Mouse (Mus musculus) lung, embryonic 16.5 days (tissue): ENCODE measurements around the gene Rps25. TPM values are rescaled to one million over a fixed set of nuclear protein-coding genes. Genes with fewer than 3 reads are reported as not detected.

Experiments
- microRNA-seq: library from miRNA; unstranded; fragments of <30 nt; microRNA quantifications from one replicate; pipeline ENCODE4, GENCODE M21; 2016
- polyA plus RNA-seq: library from polyadenylated mRNA; unstranded; fragments of >200 nt; fragmentation: Nextera tagmentation; extraction: Ambion mirVana; gene quantifications from 2 replicates; pipeline ENCODE4 v1.2.1, GENCODE M21; 2015

Rps25 gene
- polyA plus RNA-seq, 1 experiment from 2014 or later: 1,846 TPM

Small RNA genes within 50 kb of the gene (microRNA-seq; reads per million reads assigned to microRNA genes)
- gene Mir7085: not detected

Other genes starting within 250 kb of the Rps25 start
- gene Cbl, start 173.1 kb upstream of the Rps25 start, polyA plus RNA-seq: 15.3 and 15.5 TPM in 2 replicates
- 7.3 and 14.3 TPM in 2 replicates for gene Ccdc153, start 166.5 kb upstream of the Rps25 start, polyA plus RNA-seq
- 0.11 TPM in 1 of 2 replicates, not detected in the other for gene Pdzd3, start 155.7 kb upstream of the Rps25 start, polyA plus RNA-seq
- gene Nlrx1, start 138.5 kb upstream of the Rps25 start, polyA plus RNA-seq: 9.5 and 10.4 TPM in 2 replicates
- gene Abcg4, start 118.5 kb upstream of the Rps25 start, polyA plus RNA-seq: 1.4 and 2.1 TPM in 2 replicates
- gene Hinfp, start 101.5 kb upstream of the Rps25 start, polyA plus RNA-seq: 24.3 and 25.1 TPM in 2 replicates
- gene C2cd2l, start 86.9 kb upstream of the Rps25 start, polyA plus RNA-seq: 6.8 and 7.4 TPM in 2 replicates
- gene Dpagt1, start 81.1 kb upstream of the Rps25 start, polyA plus RNA-seq: 38.0 and 42.3 TPM in 2 replicates
- 318 and 395 TPM in 2 replicates for gene H2afx, start 72.4 kb upstream of the Rps25 start, polyA plus RNA-seq
- 110 and 117 TPM in 2 replicates for gene Hmbs, start 62.9 kb upstream of the Rps25 start, polyA plus RNA-seq
- gene Vps11, start 45.5 kb upstream of the Rps25 start, polyA plus RNA-seq: 31.4 and 32.8 TPM in 2 replicates
- gene Hyou1, start 27.6 kb upstream of the Rps25 start, polyA plus RNA-seq: 38.2 and 42.0 TPM in 2 replicates
- gene Slc37a4, start 10.3 kb upstream of the Rps25 start, polyA plus RNA-seq: 19.9 and 21.9 TPM in 2 replicates
- 131 and 135 TPM in 2 replicates for gene Trappc4, start 461 bp downstream of the Rps25 start, polyA plus RNA-seq
- gene Ccdc84, start 11.4 kb downstream of the Rps25 start, polyA plus RNA-seq: 32.5 TPM in 2 replicates
- gene Foxr1, start 34.0 kb downstream of the Rps25 start, polyA plus RNA-seq: not detected in 2 replicates
- 1.8 and 2.0 TPM in 2 replicates for gene Upk2, start 47.8 kb downstream of the Rps25 start, polyA plus RNA-seq
- gene Bcl9l, start 75.7 kb downstream of the Rps25 start, polyA plus RNA-seq: 14.1 and 16.1 TPM in 2 replicates
- 0.08 and 0.29 TPM in 2 replicates for gene Cxcr5, start 154.7 kb downstream of the Rps25 start, polyA plus RNA-seq
- gene Ddx6, start 197.8 kb downstream of the Rps25 start, polyA plus RNA-seq: 15.2 and 16.5 TPM in 2 replicates